Mouse (Mus musculus) neural tube, embryonic 10.5 days (tissue): ENCODE measurements around the gene Cldn34c4.

Source experiments
- DNase-seq: peaks from one replicate; pipeline ENCODE4 v3.0.0-alpha.2; 2017; ENCODE audit warnings: low spot score; ENCODE audit errors: extremely low spot score

Cldn34c4 gene

GRCm38 (mm10) chrX:127736454-127736853 is at the start of gene Cldn34c4:
TSS of gene Cldn34c4 (minus strand) at chrX:127736554.
- no peak for DNase-seq

GRCm38 (mm10) chrX:127747062-127747461 is 10.7 kb upstream of the Cldn34c4 start:
- no peak for DNase-seq
